In the genomic region with DNA sequence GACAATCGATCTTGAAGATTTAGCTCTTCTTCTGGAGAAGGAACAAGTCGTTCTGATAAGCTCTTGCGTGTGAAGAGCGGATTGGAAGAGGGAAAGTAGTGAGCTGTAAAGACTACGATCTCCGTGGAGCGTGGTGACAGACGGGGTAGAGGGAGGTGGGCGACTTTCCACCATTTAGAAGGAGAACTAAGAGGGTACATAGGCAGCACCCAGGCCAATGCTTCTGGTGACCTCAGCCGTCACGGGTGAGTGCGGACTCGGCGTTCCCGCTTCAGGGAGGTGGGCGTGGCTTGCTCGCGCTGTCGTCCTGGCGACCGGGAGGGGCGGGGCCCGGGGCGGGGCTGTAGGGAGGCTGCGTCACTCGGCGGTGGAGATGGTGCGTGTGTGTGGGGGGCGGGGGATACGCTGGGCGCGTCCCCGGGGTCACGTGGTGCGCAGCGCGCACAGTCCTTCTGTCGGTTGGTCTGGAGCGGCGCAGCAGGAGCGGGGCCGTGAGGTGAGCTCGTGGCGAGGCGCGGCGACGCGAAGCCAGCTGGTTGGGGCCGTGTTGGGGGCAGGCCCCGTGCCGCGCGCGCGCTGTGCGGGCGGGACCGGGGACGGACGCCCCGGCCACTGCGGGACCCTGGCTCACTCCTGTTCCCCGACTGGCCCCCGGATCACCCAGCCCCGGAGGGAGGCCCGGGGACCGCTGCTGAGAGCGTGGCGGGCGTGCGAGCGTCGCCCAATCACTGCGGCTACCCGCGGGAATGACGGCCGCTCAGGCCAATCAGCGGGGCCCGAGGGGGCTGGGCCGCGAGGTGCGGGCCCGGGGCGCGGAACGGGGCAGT, we compare ENCODE assay signal across 8 mouse cellular contexts. TPM values are rescaled to one million over a fixed set of nuclear protein-coding genes. Genes with fewer than 3 reads are reported as not detected.
A peak's percentile ranks its signal among the peaks of the same experiment; 100 is the strongest.
DNase-seq lines count a peak whose midpoint lies in the region; ATAC-seq and TF ChIP-seq lines count a peak whose summit lies in the region.

A gene (plus strand): TSS at position 165 of the 827 bp plus-strand sequence.

- peak within 1 kb of the TSS; percentile 86 for H3K9ac ChIP-seq in heart, embryonic 14.5 days (ENCODE audit: low read length)
- peak within 1 kb of the TSS; percentile 81 for H3K9ac ChIP-seq in liver, embryonic 14.5 days (replicated peaks)
- H3K9ac ChIP-seq in neural tube, embryonic 11.5 days (ENCODE audit: low read length): peak within 1 kb of the TSS; percentile 78
- peak within 1 kb of the TSS; percentile 79 for H3K9ac ChIP-seq in stomach, postnatal 0 days (ENCODE audit: low read length)

- no peak for TF ChIP-seq EP300 in liver, embryonic 14.5 days (IDR thresholded peaks at IDR 0.05; ENCODE audit: low read depth)
- no peak for TF ChIP-seq EP300 in stomach, postnatal 0 days (optimal IDR thresholded peaks at IDR 0.05)

- peak within 1 kb of the TSS; percentile 88 for H3K4me3 ChIP-seq in brown adipose tissue, adult 24 weeks (ENCODE audit: insufficient read depth, low read depth, low read length)
- H3K4me3 ChIP-seq in heart, embryonic 14.5 days (ENCODE audit: control insufficient read depth in 1 of 2, insufficient read depth in 1 of 2, low read depth in 1 of 2, low read length in 2 of 2): peak within 1 kb of the TSS; percentile 62 to 63
- H3K4me3 ChIP-seq in liver, embryonic 14.5 days (ENCODE audit: insufficient read depth in 1 of 2, low read depth in 2 of 2, low read length in 2 of 2): peak within 1 kb of the TSS; percentile 80
- H3K4me3 ChIP-seq in neural tube, embryonic 11.5 days (ENCODE audit: low read depth, low read length): peak within 1 kb of the TSS; percentile 61
- H3K4me3 ChIP-seq in stomach, postnatal 0 days (ENCODE audit: low read depth, low read length): peak within 1 kb of the TSS; percentile 61

- 0 out of 2 replicates have a peak, but pooled peaks cover 8% of the 10 kb centered on the region for H3K36me3 ChIP-seq in heart, embryonic 14.5 days (ENCODE audit: control insufficient read depth, insufficient read depth, low read length)
- no peaks in the 10 kb centered on the region for H3K36me3 ChIP-seq in liver, embryonic 14.5 days (replicated peaks; ENCODE audit: control insufficient read depth, insufficient read depth, low read depth)
- no peaks in the 10 kb centered on the region; the same call in 1 of the 2 replicates for H3K36me3 ChIP-seq in neural tube, embryonic 11.5 days (ENCODE audit: control insufficient read depth, insufficient read depth, low read length)
- no peaks in the 10 kb centered on the region for H3K36me3 ChIP-seq in stomach, postnatal 0 days (ENCODE audit: control insufficient read depth, insufficient read depth, low read length)

- no peaks in the 10 kb centered on the region for H3K9me3 ChIP-seq in heart, embryonic 14.5 days (ENCODE audit: control insufficient read depth, low read length)
- no peaks in the 10 kb centered on the region for H3K9me3 ChIP-seq in liver, embryonic 14.5 days (ENCODE audit: control insufficient read depth, low read length)
- no peaks in the 10 kb centered on the region for H3K9me3 ChIP-seq in neural tube, embryonic 11.5 days (ENCODE audit: control insufficient read depth, low read length)
- no peaks in the 10 kb centered on the region for H3K9me3 ChIP-seq in stomach, postnatal 0 days (ENCODE audit: control insufficient read depth, low read length)

- no peaks in the 10 kb centered on the region for H3K27me3 ChIP-seq in heart, embryonic 14.5 days (ENCODE audit: control insufficient read depth, insufficient read depth, low read length)
- no peaks in the 10 kb centered on the region for H3K27me3 ChIP-seq in liver, embryonic 14.5 days (ENCODE audit: control insufficient read depth, insufficient read depth, low read length)
- no peaks in the 10 kb centered on the region for H3K27me3 ChIP-seq in neural tube, embryonic 11.5 days (ENCODE audit: control insufficient read depth, insufficient read depth, low read length)
- H3K27me3 ChIP-seq in stomach, postnatal 0 days (ENCODE audit: control insufficient read depth, insufficient read depth, low read length): no peaks in the 10 kb centered on the region

- peak within 1 kb of the TSS; percentile 68 for H3K4me2 ChIP-seq in heart, embryonic 14.5 days (ENCODE audit: low read length)
- peak within 1 kb of the TSS; percentile 98 for H3K4me2 ChIP-seq in liver, embryonic 14.5 days (ENCODE audit: low read depth)
- H3K4me2 ChIP-seq in neural tube, embryonic 11.5 days (ENCODE audit: low read depth): peak within 1 kb of the TSS; percentile 74
- H3K4me2 ChIP-seq in stomach, postnatal 0 days (replicated peaks; ENCODE audit: low read depth): peak within 1 kb of the TSS; percentile 79

- peak; percentile 99 for ATAC-seq in heart, embryonic 14.5 days (ENCODE audit: insufficient number of reproducible peaks, insufficient read depth, low FRiP score, low read depth)
- ATAC-seq in liver, embryonic 14.5 days (ENCODE audit: insufficient read depth): peak; percentile 98
- peak; percentile 99 for ATAC-seq in neural tube, embryonic 11.5 days (ENCODE audit: insufficient read depth, low FRiP score, low TSS enrichment)
- peak; percentile 99 for ATAC-seq in stomach, postnatal 0 days (ENCODE audit: low FRiP score, low TSS enrichment)

- peak within 1 kb of the TSS; percentile 92 for H3K27ac ChIP-seq in brown adipose tissue, adult 24 weeks (replicated peaks; ENCODE audit: low read depth, low read length)
- H3K27ac ChIP-seq in heart, embryonic 14.5 days (replicated peaks in 1 of 2; ENCODE audit: control insufficient read depth in 1 of 2, insufficient read depth in 1 of 2, low read depth in 2 of 2, low read length in 2 of 2): peak within 1 kb of the TSS; percentile 80 to 96
- H3K27ac ChIP-seq in liver, embryonic 14.5 days: peak within 1 kb of the TSS; percentile 87
- peak within 1 kb of the TSS; percentile 95 for H3K27ac ChIP-seq in neural tube, embryonic 11.5 days (ENCODE audit: low read depth, low read length)
- peak within 1 kb of the TSS; percentile 97 for H3K27ac ChIP-seq in stomach, postnatal 0 days (replicated peaks)

- peak; percentile 24; the same call in 1 of the 2 replicates for TF ChIP-seq CTCF in liver, embryonic 14.5 days (IDR thresholded peaks at IDR 0.05; ENCODE audit: low read depth)
- TF ChIP-seq CTCF in stomach, postnatal 0 days (IDR thresholded peaks at IDR 0.05; ENCODE audit: low read depth): no peak

- peak; percentile 99 for DNase-seq in CD4-positive, CD25-positive, alpha-beta regulatory T cell, adult 2 months (ENCODE audit: low read depth, low spot score)
- peak; percentile 88 for DNase-seq in fibroblast of lung, adult 2 months (ENCODE audit: low read depth)
- DNase-seq in kidney, postnatal 14 days: peak; percentile 99
- DNase-seq in liver, embryonic 14.5 days (ENCODE audit: low read depth in 3 of 3, low spot score in 3 of 3): peak; percentile 93 to 94 (median 94)
- DNase-seq in neural tube, embryonic 11.5 days (ENCODE audit: low spot score): peak; percentile 97
- DNase-seq in stomach, postnatal 0 days (ENCODE audit: low spot score): peak; percentile 99

- H3K4me1 ChIP-seq in brown adipose tissue, adult 24 weeks (ENCODE audit: control insufficient read depth, insufficient read depth, insufficient read length, low read length): peaks cover 21% of the 10 kb centered on the region
- peaks cover 9 to 27% of the 10 kb centered on the region in 2 experiments; a peak in 3 of 4 replicates for H3K4me1 ChIP-seq in heart, embryonic 14.5 days (ENCODE audit: control insufficient read depth in 2 of 2, insufficient read depth in 2 of 2, low read length in 2 of 2)
- peaks cover 21% of the 10 kb centered on the region in 2 experiments for H3K4me1 ChIP-seq in liver, embryonic 14.5 days (replicated peaks; ENCODE audit: control insufficient read depth in 2 of 2, insufficient read depth in 2 of 2, low read length in 1 of 2)
- H3K4me1 ChIP-seq in neural tube, embryonic 11.5 days (ENCODE audit: control insufficient read depth, insufficient read depth, low read length): 0 out of 2 replicates have a peak, but pooled peaks cover 3% of the 10 kb centered on the region
- H3K4me1 ChIP-seq in stomach, postnatal 0 days (replicated peaks; ENCODE audit: control insufficient read depth, insufficient read depth): no peaks in the 10 kb centered on the region

- 1% methylated on average over 58 of the region's 88 CpGs for WGBS in heart, embryonic 14.5 days
- under 1% methylated on average over 86 of the region's 88 CpGs for WGBS in liver, embryonic 14.5 days (ENCODE audit: insufficient replicate concordance)
- WGBS in neural tube, embryonic 11.5 days: 1% methylated on average over 58 of the region's 88 CpGs
- WGBS in stomach, postnatal 0 days: under 1% methylated on average over 65 of the region's 88 CpGs

RNA-seq across cellular contexts. Expression of the gene that starts here (rescaled TPM):
- polyA plus RNA-seq in brown adipose tissue, adult 24 weeks (2012; ENCODE audit: insufficient read depth, insufficient read length, missing spikeins): 9.1 and 17.5 TPM in 2 replicates
- polyA plus RNA-seq in heart, embryonic 14.5 days (2014; fragmentation: Nextera tagmentation; extraction: Ambion mirVana): 44.6 and 51.3 TPM in 2 replicates
- 2.6 and 2.9 TPM in 2 replicates for polyA plus RNA-seq in liver, embryonic 14.5 days (2012; rRNA removed)
- polyA plus RNA-seq in liver, embryonic 14.5 days (2014; fragmentation: Nextera tagmentation; extraction: Ambion mirVana): 10.1 and 12.7 TPM in 2 replicates
- polyA plus RNA-seq in neural tube, embryonic 11.5 days (2014; fragmentation: Nextera tagmentation; extraction: Ambion mirVana): 82.9 and 83.9 TPM in 2 replicates
- 28.4 and 29.3 TPM in 2 replicates for polyA plus RNA-seq in stomach, postnatal 0 days (2015; fragmentation: Nextera tagmentation; extraction: Ambion mirVana)

Comparison
In these comparisons a context has a peak if more than half of its experiments do, and no peak if none do; other contexts are left out.
1. Peak in every context shown above with its lines: DNase-seq, ATAC-seq, H3K4me3 ChIP-seq and H3K27ac ChIP-seq.